Mouse (Mus musculus) liver, embryonic 15.5 days (tissue): ENCODE data around the gene Pex5. TPM values are rescaled to one million over a fixed set of nuclear protein-coding genes. Genes with fewer than 3 reads are reported as not detected.
"Not testable (repeated sequence)": the region's sequence is repeated elsewhere in the genome, so short reads cannot be mapped to it uniquely, and the experiment has no call there.

Experiments
- ATAC-seq: fragments of 200-750 bp; cut with Nextera tagmentation; 2 replicates; pipeline ENCODE4 v1.8.0; 2017; ENCODE audit warnings: moderate number of reproducible peaks, mild to moderate bottlenecking, moderate library complexity; ENCODE audit not compliant: insufficient read depth
- H3K27ac ChIP-seq: fragments of 300-500 bp; sonication (generic); replicated peaks from 2 replicates; pipeline ENCODE4 v1.5.1; 2015; ENCODE audit warnings: mild to moderate bottlenecking, inconsistent platforms
- H3K27me3 ChIP-seq: fragments of 300-500 bp; sonication (generic); 2 replicates; pipeline ENCODE4 v1.6.1; 2015; ENCODE audit warnings: mild to moderate bottlenecking, inconsistent platforms
- H3K36me3 ChIP-seq: fragments of 300-500 bp; sonication (generic); replicated peaks from 2 replicates; pipeline ENCODE4 v1.6.1; 2015; ENCODE audit warnings: moderate library complexity, mild to moderate bottlenecking, inconsistent platforms
- H3K4me1 ChIP-seq: fragments of 300-500 bp; sonication (generic); replicated peaks from 2 replicates; pipeline ENCODE4 v1.6.1; 2015; ENCODE audit warnings: inconsistent platforms
- H3K4me2 ChIP-seq: fragments of 300-500 bp; sonication (generic); 2 replicates; pipeline ENCODE4 v1.6.1; 2015; ENCODE audit warnings: moderate library complexity, mild to moderate bottlenecking, inconsistent platforms
- H3K4me3 ChIP-seq: fragments of 300-500 bp; sonication (generic); replicated peaks from 2 replicates; pipeline ENCODE4 v1.5.1; 2015; ENCODE audit warnings: mild to moderate bottlenecking, inconsistent platforms
- H3K9ac ChIP-seq: fragments of 300-500 bp; sonication (generic); 2 replicates; pipeline ENCODE4 v1.6.1; 2015; ENCODE audit warnings: moderate library complexity, mild to moderate bottlenecking, inconsistent platforms
- H3K9me3 ChIP-seq: fragments of 300-500 bp; sonication (generic); replicated peaks from 2 replicates; pipeline ENCODE4 v1.6.1; 2016; ENCODE audit warnings: inconsistent platforms
- WGBS: fragments of 180-500 bp; shearing (Covaris S2); methylation state at CpG from one replicate; pipeline ENCODE4 v1.1.7; 2015; ENCODE audit warnings: mixed read lengths; ENCODE audit not compliant: insufficient replicate concordance; 5-methylcytosine and 5-hydroxymethylcytosine counted together
- polyA plus RNA-seq: library from polyadenylated mRNA; unstranded; fragments of >200 nt; fragmentation: Nextera tagmentation; extraction: Ambion mirVana; gene quantifications from 2 replicates; pipeline ENCODE4 v1.2.1, GENCODE M21; 2015

Pex5 gene
- polyA plus RNA-seq, 1 experiment from 2014 or later = 21.7 TPM

GRCm38 (mm10) chr6:124426604-124427003 is 11.7 kb upstream of the Pex5 start:
- Histone ChIP-seq H3K4me2 (no peak overlapping the region), H3K4me3 (no peak overlapping the region), H3K4me1 (peaks cover 22% of the 10 kb centered on the region), H3K9ac (no peak overlapping the region), H3K36me3 (no peaks in the 10 kb centered on the region), H3K27me3 (no peaks in the 10 kb centered on the region), H3K9me3 (no peaks in the 10 kb centered on the region), H3K27ac (no peak overlapping the region)
- 44% methylated on average over 3 of the region's 3 CpGs for WGBS
- ATAC-seq = no peak

- no peaks in the 10 kb centered on the region for H3K9me3 ChIP-seq
- H3K4me3 ChIP-seq = no peak overlapping the region
- H3K36me3 ChIP-seq = no peaks in the 10 kb centered on the region
- H3K4me2 ChIP-seq = peak overlapping the region; percentile 41
- H3K27ac ChIP-seq = no peak overlapping the region
- H3K27me3 ChIP-seq = no peaks in the 10 kb centered on the region
- 50% methylated on average over 6 of the region's 6 CpGs for WGBS
- H3K9ac ChIP-seq = no peak overlapping the region
- ATAC-seq = peak; percentile 36; the same call in 1 of the 2 replicates
- peaks cover 22% of the 10 kb centered on the region for H3K4me1 ChIP-seq
Measured at GRCm38 (mm10) chr6:124425523-124425922, 10.7 kb upstream of the Pex5 start.

GRCm38 (mm10) chr6:124425042-124425441 is 10.2 kb upstream of the Pex5 start:
- not testable (repeated sequence) for H3K4me3 ChIP-seq, H3K9me3 ChIP-seq, H3K9ac ChIP-seq, H3K27me3 ChIP-seq, H3K36me3 ChIP-seq
- H3K4me1 ChIP-seq = peaks cover 22% of the 10 kb centered on the region
- H3K4me2 ChIP-seq = peak overlapping the region; percentile 41
- peak; percentile 59 for ATAC-seq
- peak overlapping the region; percentile 53 for H3K27ac ChIP-seq
- WGBS = 24% methylated on average over 7 of the region's 7 CpGs

- H3K4me3 ChIP-seq = no peak overlapping the region
- no peaks in the 10 kb centered on the region for H3K9me3 ChIP-seq
- H3K4me2 ChIP-seq = no peak overlapping the region
- H3K4me1 ChIP-seq = peaks cover 22% of the 10 kb centered on the region
- no peaks in the 10 kb centered on the region for H3K27me3 ChIP-seq
- no peak overlapping the region for H3K9ac ChIP-seq
- WGBS = 2% methylated on average over 1 of the region's 1 CpGs
- ATAC-seq = peak; percentile 76
- H3K36me3 ChIP-seq = no peaks in the 10 kb centered on the region
- peak overlapping the region; percentile 51 for H3K27ac ChIP-seq
Measured at GRCm38 (mm10) chr6:124424068-124424498, 9.2 kb upstream of the Pex5 start.

GRCm38 (mm10) chr6:124418686-124419085 is 3.8 kb upstream of the Pex5 start:
- 69% methylated on average over 3 of the region's 3 CpGs for WGBS
- no peak overlapping the region for H3K4me2 ChIP-seq
- no peak for ATAC-seq
- no peak overlapping the region for H3K27ac ChIP-seq
- H3K36me3 ChIP-seq = no peaks in the 10 kb centered on the region
- peaks cover 23% of the 10 kb centered on the region for H3K4me1 ChIP-seq
- no peak overlapping the region for H3K9ac ChIP-seq
- no peak overlapping the region for H3K4me3 ChIP-seq
- H3K9me3 ChIP-seq = no peaks in the 10 kb centered on the region
- H3K27me3 ChIP-seq = no peaks in the 10 kb centered on the region

GRCm38 (mm10) chr6:124415347-124416088 is 651 bp upstream of the Pex5 start:
- H3K4me1 ChIP-seq = peaks cover 35% of the 10 kb centered on the region

GRCm38 (mm10) chr6:124414150-124414926 is 529 bp downstream of the Pex5 start:
- peaks cover 35% of the 10 kb centered on the region for H3K4me1 ChIP-seq
- peak overlapping the region; percentile 96 for H3K4me2 ChIP-seq
- peak; percentile 61 for ATAC-seq
- WGBS = 3% methylated on average over 44 of the region's 45 CpGs
- H3K27me3 ChIP-seq = no peaks in the 10 kb centered on the region
- H3K9ac ChIP-seq = peak overlapping the region; percentile 93
- H3K36me3 ChIP-seq = peaks cover 19% of the 10 kb centered on the region
- H3K4me3 ChIP-seq = peak overlapping the region; percentile 91
- H3K27ac ChIP-seq = peak overlapping the region; percentile 83
- H3K9me3 ChIP-seq = no peaks in the 10 kb centered on the region

More at GRCm38 (mm10) chr6:124415347-124416088, 651 bp upstream of the Pex5 start:
- Histone ChIP-seq H3K9me3 (no peaks in the 10 kb centered on the region), H3K4me2 (peak overlapping the region; percentile 96), H3K27ac (peak overlapping the region; percentile 83), H3K9ac (peak overlapping the region; percentile 93), H3K36me3 (peaks cover 16% of the 10 kb centered on the region), H3K27me3 (no peaks in the 10 kb centered on the region), H3K4me3 (peak overlapping the region; percentile 91)
- 2% methylated on average over 21 of the region's 21 CpGs for WGBS
- peak; percentile 43 for ATAC-seq

GRCm38 (mm10) chr6:124413770-124414149 is 1.1 kb downstream of the Pex5 start:
- Histone ChIP-seq H3K4me1 (peaks cover 35% of the 10 kb centered on the region), H3K27me3 (no peaks in the 10 kb centered on the region), H3K4me2 (peak overlapping the region; percentile 96), H3K9me3 (no peaks in the 10 kb centered on the region), H3K27ac (peak overlapping the region; percentile 83), H3K4me3 (peak overlapping the region; percentile 91), H3K9ac (peak overlapping the region; percentile 93), H3K36me3 (peaks cover 19% of the 10 kb centered on the region)
- no peak for ATAC-seq
- WGBS = 37% methylated on average over 3 of the region's 3 CpGs

- Histone ChIP-seq H3K27me3 (no peaks in the 10 kb centered on the region), H3K4me1 (peaks cover 8% of the 10 kb centered on the region), H3K9me3 (no peaks in the 10 kb centered on the region), H3K36me3 (peaks cover 54% of the 10 kb centered on the region), H3K9ac (no peak overlapping the region), H3K27ac (no peak overlapping the region), H3K4me2 (no peak overlapping the region), H3K4me3 (no peak overlapping the region)
- no peak for ATAC-seq
- WGBS = 77% methylated on average over 5 of the region's 5 CpGs
Measured at GRCm38 (mm10) chr6:124408355-124408754, 6.5 kb downstream of the Pex5 start.

- H3K9me3 ChIP-seq = no peaks in the 10 kb centered on the region
- peaks cover 61% of the 10 kb centered on the region for H3K36me3 ChIP-seq
- H3K27ac ChIP-seq = no peak overlapping the region
- H3K4me3 ChIP-seq = no peak overlapping the region
- H3K4me1 ChIP-seq = no peaks in the 10 kb centered on the region
- H3K9ac ChIP-seq = no peak overlapping the region
- H3K27me3 ChIP-seq = no peaks in the 10 kb centered on the region
- ATAC-seq = no peak
- no peak overlapping the region for H3K4me2 ChIP-seq
Measured at GRCm38 (mm10) chr6:124407180-124407579, 7.7 kb downstream of the Pex5 start.

- 80% methylated on average over 10 of the region's 10 CpGs for WGBS
- H3K36me3 ChIP-seq = peaks cover 60% of the 10 kb centered on the region
Measured at GRCm38 (mm10) chr6:124406326-124406725, 8.5 kb downstream of the Pex5 start.

More at GRCm38 (mm10) chr6:124406326-124406725, 8.5 kb downstream of the Pex5 start:
- no peaks in the 10 kb centered on the region for H3K27me3 ChIP-seq
- H3K9me3 ChIP-seq = no peaks in the 10 kb centered on the region
- no peak overlapping the region for H3K27ac ChIP-seq
- H3K4me2 ChIP-seq = no peak overlapping the region
- ATAC-seq = no peak
- no peak overlapping the region for H3K9ac ChIP-seq
- H3K4me3 ChIP-seq = no peak overlapping the region
- no peaks in the 10 kb centered on the region for H3K4me1 ChIP-seq
